29 mouse cellular contexts compared by ENCODE assay signal in genomic region chr15:92154921-92155320, GRCm38 (mm10).
DNase-seq lines count a peak whose midpoint lies in the region; ATAC-seq and TF ChIP-seq lines count a peak whose summit lies in the region.
"Had no signal": no experiment of that assay in that cellular context is flagged by ENCODE, and none has a peak within 500 bp of the region (broad histone marks: within the 10 kb centered on the region; RNA-seq: fewer than 3 reads in every experiment).

No protein-coding gene starts in this region.

- H3K27ac ChIP-seq in forebrain, embryonic 14.5 days (ENCODE audit: low read depth, low read length): no peak overlapping the region
- H3K27ac ChIP-seq in forebrain, postnatal 0 days (ENCODE audit: low read depth, low read length): no peak overlapping the region
- no peak overlapping the region for H3K27ac ChIP-seq in midbrain, postnatal 0 days (ENCODE audit: low read depth, low read length)
- H3K27ac ChIP-seq in midbrain, embryonic 11.5 days (ENCODE audit: low read depth, low read length): no peak overlapping the region
- H3K27ac ChIP-seq: embryonic facial prominence, embryonic 10.5 days; embryonic facial prominence, embryonic 13.5 days; forebrain, embryonic 12.5 days; gastrocnemius, adult 2 months; heart, embryonic 15.5 days had no signal

- DNase-seq in forebrain, embryonic 14.5 days (ENCODE audit: low spot score): peak; percentile 17
- DNase-seq in forebrain, postnatal 0 days: no peak
- peak; percentile 44 for DNase-seq in midbrain, postnatal 0 days (ENCODE audit: low spot score)
- DNase-seq in midbrain, embryonic 11.5 days (ENCODE audit: low spot score, missing footprints): no peak
- peak; percentile 37 for DNase-seq in retina, postnatal 1 day
- DNase-seq in lung, postnatal 36 days: no peak
- DNase-seq: adrenal gland, postnatal 10 days; adrenal gland, postnatal 36 days; cerebellum, adult 11-12 months; cerebellum, adult 8-10 months; cerebellum, postnatal 10 days; cerebellum, postnatal 36 days; embryo, embryonic 11 days; gastrocnemius, adult 2 months; gastrocnemius, postnatal 14 days; heart, adult 11 months; heart, postnatal 10 days; heart, postnatal 36 days had no signal

- ATAC-seq in forebrain, embryonic 14.5 days: no peak
- no peak for ATAC-seq in forebrain, postnatal 0 days
- no peak for ATAC-seq in midbrain, postnatal 0 days (ENCODE audit: low FRiP score)
- no peak for ATAC-seq in midbrain, embryonic 11.5 days (ENCODE audit: low FRiP score)
- ATAC-seq: forebrain, embryonic 16.5 days; hindbrain, embryonic 16.5 days; inflammation-experienced regulatory T-cells, adult 6 months; intestine, embryonic 16.5 days; Patski had no signal

- no peaks in the 10 kb centered on the region for H3K4me1 ChIP-seq in forebrain, embryonic 14.5 days (ENCODE audit: control insufficient read depth, insufficient read depth, low read length)
- no peaks in the 10 kb centered on the region for H3K4me1 ChIP-seq in forebrain, postnatal 0 days (ENCODE audit: insufficient read depth)
- H3K4me1 ChIP-seq in midbrain, postnatal 0 days (ENCODE audit: insufficient read depth, low read length): no peaks in the 10 kb centered on the region
- H3K4me1 ChIP-seq in midbrain, embryonic 11.5 days (ENCODE audit: control insufficient read depth, insufficient read depth, low read length): no peaks in the 10 kb centered on the region
- H3K4me1 ChIP-seq: embryonic facial prominence, embryonic 10.5 days; embryonic facial prominence, embryonic 13.5 days; heart, embryonic 15.5 days had no signal

- H3K36me3 ChIP-seq in forebrain, embryonic 14.5 days (ENCODE audit: control insufficient read depth, insufficient read depth, low read length): no peaks in the 10 kb centered on the region
- H3K36me3 ChIP-seq in forebrain, postnatal 0 days (ENCODE audit: insufficient read depth): no peaks in the 10 kb centered on the region
- no peaks in the 10 kb centered on the region for H3K36me3 ChIP-seq in midbrain, postnatal 0 days (ENCODE audit: insufficient read depth, low read length)
- no peaks in the 10 kb centered on the region for H3K36me3 ChIP-seq in midbrain, embryonic 11.5 days (ENCODE audit: control insufficient read depth, insufficient read depth, low read length)
- H3K36me3 ChIP-seq: embryonic facial prominence, embryonic 10.5 days; embryonic facial prominence, embryonic 13.5 days; forebrain, embryonic 12.5 days; heart, embryonic 15.5 days had no signal

- H3K9ac ChIP-seq in forebrain, embryonic 14.5 days (ENCODE audit: low read length): no peak overlapping the region
- H3K9ac ChIP-seq in forebrain, postnatal 0 days: no peak overlapping the region
- H3K9ac ChIP-seq in midbrain, postnatal 0 days (replicated peaks; ENCODE audit: low read length, poor library complexity, severe bottlenecking): no peak overlapping the region
- H3K9ac ChIP-seq in midbrain, embryonic 11.5 days (ENCODE audit: low read length): no peak overlapping the region
- H3K9ac ChIP-seq: embryonic facial prominence, embryonic 13.5 days; forebrain, embryonic 12.5 days; heart, embryonic 15.5 days had no signal

- H3K4me3 ChIP-seq in forebrain, embryonic 14.5 days (ENCODE audit: low read depth, low read length): no peak overlapping the region
- H3K4me3 ChIP-seq in forebrain, postnatal 0 days (ENCODE audit: low read depth, low read length): no peak overlapping the region
- H3K4me3 ChIP-seq in midbrain, postnatal 0 days (ENCODE audit: low read depth, low read length): no peak overlapping the region
- no peak overlapping the region for H3K4me3 ChIP-seq in midbrain, embryonic 11.5 days (ENCODE audit: low read depth, low read length)
- H3K4me3 ChIP-seq: embryonic facial prominence, embryonic 10.5 days; embryonic facial prominence, embryonic 13.5 days; erythroblast, embryonic 14.5 days; forebrain, embryonic 12.5 days; gastrocnemius, adult 2 months; heart, embryonic 15.5 days had no signal

- no peaks in the 10 kb centered on the region for H3K9me3 ChIP-seq in forebrain, embryonic 14.5 days (replicated peaks; ENCODE audit: control insufficient read depth, low read length)
- no peaks in the 10 kb centered on the region for H3K9me3 ChIP-seq in forebrain, postnatal 0 days (ENCODE audit: low read length)
- H3K9me3 ChIP-seq in midbrain, postnatal 0 days (ENCODE audit: low read length): no peaks in the 10 kb centered on the region
- no peaks in the 10 kb centered on the region for H3K9me3 ChIP-seq in midbrain, embryonic 11.5 days (ENCODE audit: control insufficient read depth, low read length)
- H3K9me3 ChIP-seq: embryonic facial prominence, embryonic 10.5 days; embryonic facial prominence, embryonic 13.5 days; forebrain, embryonic 12.5 days; heart, embryonic 15.5 days had no signal

- H3K4me2 ChIP-seq in forebrain, embryonic 14.5 days (ENCODE audit: low read length): no peak overlapping the region
- no peak overlapping the region for H3K4me2 ChIP-seq in forebrain, postnatal 0 days (ENCODE audit: low read depth)
- H3K4me2 ChIP-seq in midbrain, postnatal 0 days (ENCODE audit: low read depth, low read length, poor library complexity, severe bottlenecking): no peak overlapping the region
- H3K4me2 ChIP-seq in midbrain, embryonic 11.5 days: no peak overlapping the region
- H3K4me2 ChIP-seq: embryonic facial prominence, embryonic 13.5 days; forebrain, embryonic 12.5 days; heart, embryonic 11.5 days; heart, embryonic 15.5 days had no signal

- TF ChIP-seq CTCF in forebrain, postnatal 0 days (IDR thresholded peaks at IDR 0.05; ENCODE audit: low read depth): no peak
- TF ChIP-seq CTCF in midbrain, postnatal 0 days (IDR thresholded peaks at IDR 0.05): no peak

- 31% methylated on average over 2 of the region's 2 CpGs for WGBS in forebrain, embryonic 14.5 days
- 33% methylated on average over 2 of the region's 2 CpGs for WGBS in forebrain, postnatal 0 days
- WGBS in midbrain, postnatal 0 days: 26% methylated on average over 2 of the region's 2 CpGs
- WGBS in midbrain, embryonic 11.5 days: 43% methylated on average over 2 of the region's 2 CpGs

- H3K27me3 ChIP-seq in forebrain, embryonic 14.5 days (replicated peaks; ENCODE audit: control insufficient read depth, insufficient read depth, low read length): no peaks in the 10 kb centered on the region
- no peaks in the 10 kb centered on the region for H3K27me3 ChIP-seq in forebrain, postnatal 0 days (ENCODE audit: insufficient read depth, low read length)
- no peaks in the 10 kb centered on the region for H3K27me3 ChIP-seq in midbrain, postnatal 0 days (ENCODE audit: insufficient read depth, low read length)
- no peaks in the 10 kb centered on the region for H3K27me3 ChIP-seq in midbrain, embryonic 11.5 days (ENCODE audit: control insufficient read depth, insufficient read depth, low read length)
- H3K27me3 ChIP-seq: embryonic facial prominence, embryonic 13.5 days; forebrain, embryonic 12.5 days; heart, embryonic 15.5 days; Patski had no signal

Comparison
In these comparisons a context has a peak if more than half of its experiments do, and no peak if none do; other contexts are left out.
1. DNase-seq: peak in forebrain, embryonic 14.5 days (single experiment), midbrain, postnatal 0 days (single experiment) and retina, postnatal 1 day (single experiment); none in forebrain, postnatal 0 days (single experiment), midbrain, embryonic 11.5 days (single experiment) and lung, postnatal 36 days (single experiment).